Mouse (Mus musculus) activated CD4-positive, CD25-positive, alpha-beta regulatory T cell, adult 4 months (primary cell): ENCODE results near the gene Atp23. TPM values are rescaled to one million over a fixed set of nuclear protein-coding genes. Genes with fewer than 3 reads are reported as not detected.

Source experiments
- polyA plus RNA-seq, 2 experiments: library from polyadenylated mRNA; unstranded; fragments of 100-300 nt; shearing (Covaris generic); gene quantifications; one replicate each; pipeline ENCODE4 v1.2.1; 2017

The Atp23 gene
- polyA plus RNA-seq, 2 experiments from 2014 or later = 5.9 to 6.9 TPM

Other genes starting within 250 kb of the Atp23 start
- 10 to 100 TPM; 29.8 to 35.8 TPM for gene Ctdsp2, start 77.4 kb upstream of the Atp23 start, polyA plus RNA-seq
- gene Avil, start 99.4 kb upstream of the Atp23 start, polyA plus RNA-seq = not detected
- gene Tsfm, start 129.5 kb upstream of the Atp23 start, polyA plus RNA-seq = 10 to 100 TPM; 42.5 to 57.1 TPM
- 10 to 100 TPM; 19.8 to 23.9 TPM for gene Mettl1, start 140.1 kb upstream of the Atp23 start, polyA plus RNA-seq
- under 1 TPM in 1 of 2 experiments, not detected in 1; 0.52 TPM for gene Eef1akmt3, start 140.2 kb upstream of the Atp23 start, polyA plus RNA-seq
- not detected for gene Cyp27b1, start 146.9 kb upstream of the Atp23 start, polyA plus RNA-seq
- 1 to 10 TPM in 1 of 2 experiments, under 1 TPM in 1; 0.65 to 1.0 TPM for gene March9, start 158.8 kb upstream of the Atp23 start, polyA plus RNA-seq
- 100 to 1,000 TPM; 304 to 317 TPM for gene Cdk4, start 162.2 kb upstream of the Atp23 start, polyA plus RNA-seq
- 100 to 1,000 TPM in 1 of 2 experiments, 10 to 100 TPM in 1; 99.2 to 103 TPM for gene Tspan31, start 168.9 kb upstream of the Atp23 start, polyA plus RNA-seq
- 10 to 100 TPM; 20.4 to 29.9 TPM for gene Agap2, start 173.9 kb upstream of the Atp23 start, polyA plus RNA-seq
- gene Os9, start 219.8 kb upstream of the Atp23 start, polyA plus RNA-seq = 10 to 100 TPM; 51.3 to 75.5 TPM